Mouse (Mus musculus) heart, embryonic 11.5 days (tissue): ENCODE measurements around the gene Eid2. TPM values are rescaled to one million over a fixed set of nuclear protein-coding genes. Genes with fewer than 3 reads are reported as not detected.

Experiments
- polyA plus RNA-seq: library from polyadenylated mRNA; unstranded; fragments of >200 nt; fragmentation: Nextera tagmentation; extraction: Ambion mirVana; gene quantifications from 2 replicates; pipeline ENCODE4 v1.2.1, GENCODE M21; 2014

The Eid2 gene
- polyA plus RNA-seq, 1 experiment from 2014 or later = 5.4 TPM

Other genes starting within 250 kb of the Eid2 start
- gene Psmc4, start 217.8 kb upstream of the Eid2 start, polyA plus RNA-seq = 276 and 283 TPM in 2 replicates
- gene Fcgbp, start 196.6 kb upstream of the Eid2 start, polyA plus RNA-seq = 0.24 TPM in 1 of 2 replicates, not detected in the other
- not detected in 2 replicates for gene 9530053A07Rik, start 138.4 kb upstream of the Eid2 start, polyA plus RNA-seq
- 23.9 and 32.3 TPM in 2 replicates for gene Fbl, start 98.2 kb upstream of the Eid2 start, polyA plus RNA-seq
- 8.5 and 9.9 TPM in 2 replicates for gene Dyrk1b, start 88.4 kb upstream of the Eid2 start, polyA plus RNA-seq
- gene Eid2b, start 9.9 kb downstream of the Eid2 start, polyA plus RNA-seq = 6.3 and 8.1 TPM in 2 replicates
- gene Selenov, start 23.3 kb downstream of the Eid2 start, polyA plus RNA-seq = not detected in 2 replicates
- gene Dll3, start 34.4 kb downstream of the Eid2 start, polyA plus RNA-seq = 0.24 and 0.43 TPM in 2 replicates
- 139 and 141 TPM in 2 replicates for gene Timm50, start 44.2 kb downstream of the Eid2 start, polyA plus RNA-seq
- gene Supt5, start 70.9 kb downstream of the Eid2 start, polyA plus RNA-seq = 55.2 and 60.3 TPM in 2 replicates
- gene Rps16, start 82.8 kb downstream of the Eid2 start, polyA plus RNA-seq = 750 and 792 TPM in 2 replicates
- gene Plekhg2, start 104.7 kb downstream of the Eid2 start, polyA plus RNA-seq = 44.6 and 47.8 TPM in 2 replicates
- gene Zfp36, start 112.4 kb downstream of the Eid2 start, polyA plus RNA-seq = 10.9 and 11.6 TPM in 2 replicates
- gene Med29, start 124.8 kb downstream of the Eid2 start, polyA plus RNA-seq = 46.4 and 54.3 TPM in 2 replicates
- 70.2 and 81.4 TPM in 2 replicates for gene Paf1, start 125.1 kb downstream of the Eid2 start, polyA plus RNA-seq
- 5.8 and 6.4 TPM in 2 replicates for gene Gmfg, start 169.6 kb downstream of the Eid2 start, polyA plus RNA-seq
- 1.4 and 1.7 TPM in 2 replicates for gene Lrfn1, start 184.1 kb downstream of the Eid2 start, polyA plus RNA-seq
- not detected in 2 replicates for gene Ifnl2, start 242.6 kb downstream of the Eid2 start, polyA plus RNA-seq